Mouse (Mus musculus) left cerebral cortex, adult 11 months (tissue): ENCODE results near the gene Cap2.

Source experiments
- DNase-seq: peaks from one replicate; pipeline ENCODE4 v3.0.0; 2022; ENCODE audit warnings: low spot score

The Cap2 gene

DNA sequence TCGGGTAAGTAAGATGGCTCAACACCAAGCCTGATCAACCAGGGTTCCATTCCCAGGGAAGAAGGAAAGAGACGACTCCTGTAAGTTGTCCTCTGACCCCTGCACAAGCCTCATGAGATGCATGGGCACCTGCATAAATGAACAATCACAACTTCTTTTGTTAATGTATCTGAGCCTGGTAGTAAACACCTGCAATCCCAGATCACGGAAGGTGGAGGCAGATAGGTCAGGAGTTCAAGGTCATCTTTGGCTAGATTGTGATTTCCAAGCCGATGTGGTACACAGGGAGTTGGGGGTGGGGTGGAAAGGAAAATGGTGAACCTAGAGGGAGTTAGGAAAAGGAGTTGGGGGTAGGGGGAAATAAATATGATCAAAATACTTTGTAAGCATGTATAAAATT lies 131.1 kb downstream of the Cap2 start:
- DNase-seq = no peak

GRCm38 (mm10) chr13:46633320-46634132 lies 131.9 kb downstream of the Cap2 start:
- peak; percentile 47 for DNase-seq

DNA sequence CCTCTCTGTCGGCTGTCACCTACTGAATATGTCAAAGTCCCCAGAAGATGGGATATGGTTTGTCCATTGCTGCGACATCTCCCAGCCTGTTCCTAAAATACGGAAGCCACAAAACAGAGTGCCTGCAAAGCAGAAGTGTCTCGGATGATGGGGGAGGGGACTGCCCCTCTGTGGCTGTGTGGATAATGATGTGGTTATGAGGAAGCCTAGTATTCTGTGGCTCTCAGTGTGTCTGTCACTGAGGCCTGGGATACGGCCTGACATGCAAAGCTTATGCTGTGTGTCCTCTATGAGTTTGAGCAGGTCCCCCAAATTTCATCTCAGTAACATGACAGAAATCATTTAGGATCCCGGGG lies 132.5 kb downstream of the Cap2 start:
- DNase-seq = no peak

- no peak for DNase-seq
These were observed 139.2 kb downstream of the Cap2 start for GRCm38 (mm10) chr13:46640608-46641468.

DNA sequence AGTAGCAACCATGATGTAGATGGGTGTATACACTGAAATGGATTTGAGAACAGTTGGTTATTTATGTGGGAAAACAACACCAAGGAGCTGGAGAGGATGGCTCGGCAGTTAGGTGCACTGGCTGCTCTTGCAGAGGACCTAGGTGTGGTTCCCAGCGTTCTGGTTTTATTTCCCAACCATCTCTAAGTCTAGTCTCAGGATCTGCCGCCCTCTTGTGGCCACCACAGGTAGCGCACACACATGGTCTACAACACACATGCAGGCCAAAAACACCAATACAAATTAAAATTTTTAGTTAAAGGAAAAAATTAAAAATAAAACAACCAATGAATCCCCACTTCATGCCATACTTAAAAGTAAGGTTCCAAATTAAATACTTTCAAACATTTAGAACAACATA lies 140.7 kb downstream of the Cap2 start:
- no peak for DNase-seq

- DNase-seq = no peak
These were observed 142.5 kb downstream of the Cap2 start for GRCm38 (mm10) chr13:46644175-46644574.

- DNase-seq = no peak
These were observed 143.8 kb downstream of the Cap2 start for GRCm38 (mm10) chr13:46645476-46645875.

DNA sequence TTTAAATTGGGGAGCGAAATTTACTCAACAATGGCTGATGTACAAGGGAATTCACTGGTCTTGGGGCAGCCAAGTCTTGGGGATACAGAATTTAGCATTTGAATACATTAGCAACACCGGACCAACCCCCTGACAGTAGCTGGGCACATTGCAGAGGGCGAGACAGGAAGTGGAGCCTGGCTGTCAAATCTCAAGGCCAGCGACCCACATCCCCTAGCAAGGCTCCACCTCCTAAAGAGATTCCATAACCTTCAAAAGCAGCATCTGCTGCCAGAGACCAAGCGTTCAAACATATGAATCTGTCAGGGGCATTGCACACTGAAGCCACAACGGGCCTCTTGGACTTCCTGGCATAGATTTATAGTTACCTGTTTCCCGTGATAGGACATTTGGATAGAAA lies 150.2 kb downstream of the Cap2 start:
- DNase-seq = no peak

DNA sequence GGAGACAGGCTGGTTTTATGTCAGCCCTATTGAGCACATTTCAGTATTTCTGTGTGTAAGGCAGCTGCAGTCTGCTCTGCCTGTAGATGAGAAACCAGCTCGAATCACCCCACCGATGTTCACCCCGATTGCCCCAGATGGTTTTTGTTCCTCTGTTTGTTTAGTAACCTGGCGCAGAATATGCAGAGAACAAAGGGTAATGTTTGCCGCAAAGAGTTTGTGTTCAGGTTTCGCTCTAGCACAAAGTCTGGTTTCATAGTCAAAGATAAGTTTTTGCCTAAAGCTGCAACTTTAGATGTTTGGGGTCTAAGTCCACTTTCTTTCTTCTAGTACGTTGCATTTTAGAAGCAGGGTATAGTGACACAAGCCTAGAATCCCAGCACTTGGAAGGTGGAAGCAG lies 151.0 kb downstream of the Cap2 start:
- no peak for DNase-seq

GRCm38 (mm10) chr13:46653671-46654070 lies 152.0 kb downstream of the Cap2 start:
- DNase-seq = no peak

DNA sequence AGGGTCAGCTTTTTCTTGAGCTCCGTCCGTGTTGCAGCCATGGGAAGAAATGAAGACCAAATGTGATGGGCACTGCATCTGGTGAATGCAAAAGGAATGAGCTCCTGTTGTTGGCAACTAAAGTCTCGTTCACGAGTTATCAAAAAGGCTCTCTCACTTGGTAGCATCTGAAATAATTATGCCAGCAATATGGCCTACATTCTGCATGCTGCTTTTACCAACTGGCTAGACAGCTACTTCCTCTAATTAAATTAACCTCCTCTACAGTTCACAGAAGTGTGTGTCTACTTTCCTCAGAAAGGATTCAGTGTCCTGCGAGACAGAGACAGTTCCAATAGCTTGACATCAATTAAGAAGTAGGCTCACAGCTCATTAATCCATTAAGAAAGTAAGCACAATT lies 152.9 kb downstream of the Cap2 start:
- no peak for DNase-seq

- no peak for DNase-seq
These were observed 157.6 kb downstream of the Cap2 start for GRCm38 (mm10) chr13:46659211-46659610.

GRCm38 (mm10) chr13:46663461-46663964 lies 161.9 kb downstream of the Cap2 start:
- peak; percentile 55 for DNase-seq

DNA sequence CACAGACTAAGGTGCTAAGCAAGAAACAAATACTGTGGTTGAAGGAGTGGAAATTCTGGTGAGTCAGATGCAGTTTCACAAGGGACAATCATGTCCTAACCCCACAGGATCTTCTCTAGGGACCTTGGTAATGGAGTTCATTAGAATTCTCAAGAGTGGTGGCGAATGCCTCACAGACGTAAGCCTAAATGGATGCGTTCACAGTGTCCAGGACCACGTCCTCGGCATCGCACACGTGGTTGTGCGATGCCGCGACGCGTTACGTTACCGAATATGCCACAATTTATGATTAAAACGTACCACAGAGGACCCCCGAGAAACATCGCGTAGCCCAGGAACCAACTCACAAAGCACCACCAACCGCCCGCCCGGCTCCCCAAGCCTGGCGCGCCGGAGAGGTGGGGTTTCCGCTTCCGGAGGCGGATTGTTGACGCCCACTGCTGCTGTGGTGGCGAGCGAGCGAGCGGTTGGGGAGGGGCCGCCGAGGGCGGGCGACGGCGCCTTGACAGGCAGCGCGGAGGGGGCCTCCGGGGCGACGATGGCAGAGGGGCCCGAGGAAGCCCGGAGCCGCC lies 167.5 kb downstream of the Cap2 start, which contains the start of gene Fam8a1:
Gene Fam8a1 (plus strand): TSS at position 475 of the 572 bp plus-strand sequence.
- peak; percentile 81 for DNase-seq

GRCm38 (mm10) chr13:46669620-46670271 lies 168.1 kb downstream of the Cap2 start:
- no peak for DNase-seq

DNA sequence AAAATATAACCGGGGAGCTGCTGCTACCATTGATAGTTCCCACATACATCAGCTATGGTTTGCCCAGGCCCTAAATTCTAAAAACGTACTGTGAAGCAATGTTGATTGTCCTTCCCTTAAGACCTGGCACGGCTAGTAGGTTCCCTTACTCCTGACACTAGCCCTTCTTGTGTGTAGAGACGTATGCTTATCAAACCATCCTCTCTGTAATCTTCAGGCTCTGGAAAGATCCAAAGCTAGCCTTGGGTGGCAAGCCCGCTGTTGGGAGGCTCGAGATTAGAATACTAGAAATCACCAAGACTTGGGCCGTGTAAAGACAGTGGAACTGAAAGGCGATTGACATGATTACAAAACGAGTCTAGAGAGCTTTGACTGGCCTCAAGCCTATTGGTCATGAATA lies 168.9 kb downstream of the Cap2 start:
- no peak for DNase-seq

- DNase-seq = no peak
These were observed 173.0 kb downstream of the Cap2 start for GRCm38 (mm10) chr13:46674601-46675000.

DNA sequence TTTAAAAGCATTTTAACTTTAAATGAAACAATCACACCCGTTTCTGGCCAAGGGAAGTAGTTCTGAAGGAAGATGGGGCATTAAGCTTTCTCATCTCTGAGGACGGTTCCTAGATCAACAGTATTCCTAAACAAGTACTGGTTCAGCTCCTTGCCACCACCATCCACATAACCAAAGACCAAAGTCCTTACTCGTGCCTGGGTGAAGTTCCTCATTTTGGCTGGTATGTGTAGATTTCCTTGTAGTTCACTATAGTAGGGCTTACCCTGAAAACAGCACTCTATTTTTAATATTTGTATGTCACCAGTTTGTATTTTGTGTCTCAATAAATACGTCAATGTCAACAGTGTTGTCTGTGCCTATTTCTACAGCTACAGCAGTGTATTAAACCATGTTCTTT lies 176.1 kb downstream of the Cap2 start:
- DNase-seq = no peak

- no peak for DNase-seq
These were observed 181.3 kb downstream of the Cap2 start for GRCm38 (mm10) chr13:46682921-46683320.

DNA sequence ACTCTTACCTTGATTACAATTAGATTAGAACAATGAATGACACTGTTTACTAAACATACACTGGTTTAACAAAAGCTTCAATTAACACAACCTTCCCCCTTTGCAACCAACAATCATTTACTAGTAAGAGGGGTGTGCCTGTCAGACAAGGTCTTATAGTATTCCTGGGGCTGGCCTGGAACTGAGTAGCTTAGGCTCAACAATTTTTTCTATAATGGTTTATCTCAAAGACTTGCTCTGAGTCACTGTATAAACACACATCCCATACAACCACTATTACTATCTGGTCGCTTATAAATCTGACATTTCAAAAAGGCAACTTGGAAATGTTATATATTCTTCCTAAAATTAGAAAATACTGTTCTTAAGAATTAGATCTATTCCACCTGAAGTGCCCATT lies 181.7 kb downstream of the Cap2 start:
- DNase-seq = no peak

- DNase-seq = no peak
These were observed 189.1 kb downstream of the Cap2 start for GRCm38 (mm10) chr13:46690559-46691241.
